Mouse (Mus musculus): Measurements from ENCODE around the gene Inf2.

Gene Inf2

GRCm38 (mm10) chr12:112588426-112589256, at the start of gene Inf2:
Gene Inf2, plus strand, starts transcription at chr12:112588784.
- DNase-seq: peak; percentile 76

GRCm38 (mm10) chr12:112539466-112539965, 49.1 kb upstream of the Inf2 start:
- no peak for DNase-seq

GRCm38 (mm10) chr12:112540321-112540720, 48.3 kb upstream of the Inf2 start:
- no peak for DNase-seq

DNA sequence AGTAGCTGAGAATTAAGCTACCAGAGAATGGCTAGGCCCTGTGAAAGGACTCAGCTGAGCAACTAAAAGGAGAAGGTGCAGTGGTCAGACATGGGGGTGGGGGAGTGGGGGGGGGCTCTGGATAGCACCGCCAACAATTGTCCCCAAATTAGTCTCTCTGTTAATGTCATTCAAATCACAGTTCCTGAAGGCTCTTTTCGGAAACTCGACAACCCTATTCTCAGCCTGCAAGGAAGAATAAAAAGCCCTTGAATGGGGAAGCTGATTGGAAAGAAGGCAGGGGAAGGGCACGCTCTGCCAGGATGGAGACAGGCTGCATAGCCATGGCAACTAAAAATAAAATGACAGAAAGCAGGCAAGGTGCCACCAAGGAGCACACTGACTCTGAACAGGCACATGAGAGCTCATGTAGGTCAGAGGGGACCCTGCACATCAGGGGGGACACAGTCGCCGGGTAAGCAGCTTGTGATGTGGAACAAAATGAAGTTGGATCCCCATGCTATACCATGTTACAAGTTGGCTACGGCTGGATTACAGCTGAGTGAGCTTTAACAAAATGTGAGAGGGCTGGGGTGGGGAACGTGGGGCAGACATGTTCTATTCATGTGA, 47.0 kb upstream of the Inf2 start:
- no peak for DNase-seq

- DNase-seq: peak; percentile 64
Observed at GRCm38 (mm10) chr12:112542257-112542919, 46.2 kb upstream of the Inf2 start.

DNA sequence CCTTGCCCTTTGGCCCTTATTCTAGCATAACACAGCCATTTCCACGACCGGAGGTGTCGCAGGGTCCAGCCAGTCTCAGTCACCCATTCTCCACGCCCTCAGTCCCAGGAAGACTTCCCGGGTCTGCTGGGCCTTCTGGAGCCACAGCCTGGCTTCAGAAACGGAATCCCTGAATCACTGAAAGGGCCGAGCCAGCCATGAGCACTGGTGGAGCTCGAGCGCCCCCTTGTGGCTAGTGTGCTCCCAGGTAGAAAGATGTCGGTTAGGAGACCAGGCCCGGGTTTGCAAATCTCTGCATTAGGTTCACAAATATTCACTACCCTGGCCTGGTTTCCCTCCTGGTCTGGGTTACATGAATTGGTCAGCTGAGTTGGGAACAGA, 45.7 kb upstream of the Inf2 start:
- DNase-seq: peak; percentile 80

- DNase-seq: no peak
Observed at GRCm38 (mm10) chr12:112543941-112544340, 44.6 kb upstream of the Inf2 start.

- DNase-seq: no peak
Observed at GRCm38 (mm10) chr12:112544946-112545701, 43.5 kb upstream of the Inf2 start.

DNA sequence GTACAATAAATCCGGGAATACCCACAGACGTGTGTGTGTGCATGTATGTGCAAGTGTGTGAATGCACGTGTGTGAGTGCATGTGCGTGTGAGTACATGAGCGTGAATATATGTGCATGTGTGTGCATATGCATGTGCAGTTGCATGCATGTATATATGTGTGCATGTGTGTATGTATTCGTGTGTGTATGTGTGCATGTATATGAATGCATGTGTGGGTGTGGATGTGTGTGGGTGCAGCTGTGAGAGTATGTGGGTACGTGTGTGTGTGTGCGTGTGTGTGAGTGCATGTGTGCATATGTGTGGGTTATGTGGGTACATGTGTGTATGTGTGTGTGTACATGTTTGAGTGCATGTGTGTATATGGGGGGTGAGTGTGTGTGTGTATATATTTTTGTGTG, 42.5 kb upstream of the Inf2 start:
- no peak for DNase-seq

DNA sequence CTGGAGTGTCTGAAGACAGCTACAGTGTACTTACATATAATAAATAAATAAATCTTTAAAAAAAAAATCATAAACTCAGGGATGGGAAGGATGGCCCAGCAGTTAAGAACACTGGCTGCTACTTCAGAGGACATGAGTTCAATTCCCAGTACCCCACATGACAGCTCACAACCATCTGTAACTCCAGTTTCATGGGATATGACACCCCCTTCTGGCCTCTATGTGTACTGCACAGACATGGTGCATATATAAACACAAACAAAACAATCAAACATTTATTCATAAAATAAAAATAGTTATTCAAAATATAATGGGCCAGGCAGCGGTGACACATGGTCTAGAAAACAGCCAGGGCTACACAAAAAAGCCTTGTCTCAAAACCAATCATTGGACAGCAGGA, 39.3 kb upstream of the Inf2 start:
- no peak for DNase-seq

- peak; percentile 72 for DNase-seq
Observed at GRCm38 (mm10) chr12:112551861-112552375, 36.7 kb upstream of the Inf2 start.

DNA sequence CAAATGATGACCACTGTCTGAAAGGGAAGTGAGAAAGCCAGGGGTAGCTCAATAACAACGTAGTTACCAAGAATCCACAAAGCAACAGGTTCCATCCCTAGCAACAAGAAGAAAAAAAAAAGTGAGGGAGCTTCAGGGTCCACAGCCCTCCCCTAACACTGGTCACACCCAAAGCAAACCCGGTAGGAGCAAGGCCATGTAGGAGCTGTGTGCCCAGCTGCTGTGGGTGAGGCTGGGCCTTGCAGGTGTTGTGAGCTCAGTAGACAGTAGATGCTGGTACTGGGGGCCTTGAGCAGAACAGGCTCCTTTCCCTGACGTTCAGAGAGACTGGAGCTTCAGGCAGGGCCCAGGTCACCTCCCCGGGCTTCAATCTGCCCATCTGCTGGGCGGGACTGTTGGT, 36.1 kb upstream of the Inf2 start:
- no peak for DNase-seq

DNA sequence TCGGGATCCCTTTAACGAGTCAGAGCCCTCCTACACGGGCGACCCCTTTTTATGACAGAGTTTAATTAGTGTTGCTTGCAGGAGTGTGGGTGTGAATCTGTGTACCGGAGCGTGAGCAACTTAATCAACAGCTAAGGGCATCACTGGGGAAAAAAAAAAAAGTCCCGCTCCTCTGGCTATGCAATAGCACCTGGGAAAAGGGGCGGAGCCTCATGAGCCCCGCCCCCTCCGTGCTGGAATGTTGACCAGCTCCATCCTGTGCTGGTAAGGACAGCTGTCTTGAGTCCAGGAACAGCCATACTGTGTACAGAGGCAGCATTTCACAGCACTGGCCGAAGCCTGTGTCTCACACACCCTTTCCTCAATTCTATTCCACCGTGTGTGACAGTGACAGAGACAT, 33.7 kb upstream of the Inf2 start:
- DNase-seq: peak; percentile 72

DNA sequence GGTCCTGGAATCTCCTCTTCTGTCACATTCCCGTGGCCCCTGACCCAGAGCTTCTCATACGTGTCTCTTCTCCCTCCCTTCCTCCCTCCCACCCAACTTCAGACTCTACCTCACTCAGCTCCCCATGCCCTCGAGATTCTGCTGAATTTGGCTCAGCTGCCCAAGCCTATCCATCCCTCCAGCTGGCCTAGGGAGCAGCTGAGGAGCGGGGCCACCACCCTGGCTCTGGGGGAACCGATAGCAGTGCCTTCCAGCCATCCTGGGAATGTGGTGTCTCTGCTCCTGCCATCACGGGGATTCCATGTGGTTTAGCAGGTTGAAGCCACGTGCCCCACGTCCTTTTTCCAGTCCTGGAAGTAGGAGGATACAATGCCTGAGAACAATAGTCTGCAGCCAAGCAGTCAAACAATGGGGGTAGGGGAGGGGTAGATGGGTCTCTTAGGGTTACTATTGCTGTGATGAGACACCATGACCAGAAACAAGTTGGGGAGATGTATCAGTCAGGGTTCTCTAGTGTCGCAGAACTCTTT, 32.0 kb upstream of the Inf2 start:
- DNase-seq: no peak

GRCm38 (mm10) chr12:112557219-112557618, 31.4 kb upstream of the Inf2 start:
- no peak for DNase-seq

- peak; percentile 27 for DNase-seq
Observed at GRCm38 (mm10) chr12:112559231-112559630, 29.4 kb upstream of the Inf2 start.

GRCm38 (mm10) chr12:112559671-112560070, 28.9 kb upstream of the Inf2 start:
- DNase-seq: peak; percentile 34

- DNase-seq: peak; percentile 27
Observed at GRCm38 (mm10) chr12:112560176-112560797, 28.3 kb upstream of the Inf2 start.

DNA sequence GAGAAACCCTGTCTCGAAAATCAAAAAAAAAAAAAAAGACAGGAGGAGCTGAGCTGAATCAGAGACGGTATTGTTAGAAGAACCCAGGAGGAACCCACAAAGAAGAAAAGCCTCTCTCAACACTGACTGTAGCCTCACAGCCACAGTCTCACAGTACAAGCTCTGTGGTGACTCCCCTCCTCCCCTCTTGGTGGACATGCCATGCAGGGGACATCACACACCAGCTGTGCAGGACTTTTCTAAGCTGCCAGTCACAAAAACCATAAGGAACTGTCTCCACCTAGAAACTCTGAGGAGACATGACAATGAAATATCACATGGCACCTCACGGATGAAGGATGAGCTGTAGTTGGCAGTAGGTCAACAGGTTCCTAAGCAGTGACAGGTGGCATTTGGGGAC, 27.4 kb upstream of the Inf2 start:
- DNase-seq: no peak

DNA sequence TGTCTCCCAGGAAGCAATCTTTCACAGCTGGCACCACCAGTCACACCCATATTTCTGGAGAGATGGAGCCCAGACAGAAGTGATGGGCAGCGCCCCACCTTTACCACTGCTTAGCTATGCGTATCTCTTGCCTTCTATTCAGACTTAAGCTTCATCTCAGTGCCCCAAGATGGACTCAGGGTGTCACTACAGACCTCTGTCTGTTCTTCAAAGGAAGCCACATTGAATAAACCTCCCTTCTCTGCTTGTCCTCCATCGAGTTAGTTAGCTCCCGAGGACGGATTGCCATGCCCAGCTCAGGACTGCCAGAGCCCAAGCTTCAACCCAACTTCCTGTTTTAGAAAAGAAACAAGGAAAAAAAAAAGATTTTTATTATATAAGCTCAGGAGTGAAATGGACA, 26.1 kb upstream of the Inf2 start:
- DNase-seq: no peak

DNA sequence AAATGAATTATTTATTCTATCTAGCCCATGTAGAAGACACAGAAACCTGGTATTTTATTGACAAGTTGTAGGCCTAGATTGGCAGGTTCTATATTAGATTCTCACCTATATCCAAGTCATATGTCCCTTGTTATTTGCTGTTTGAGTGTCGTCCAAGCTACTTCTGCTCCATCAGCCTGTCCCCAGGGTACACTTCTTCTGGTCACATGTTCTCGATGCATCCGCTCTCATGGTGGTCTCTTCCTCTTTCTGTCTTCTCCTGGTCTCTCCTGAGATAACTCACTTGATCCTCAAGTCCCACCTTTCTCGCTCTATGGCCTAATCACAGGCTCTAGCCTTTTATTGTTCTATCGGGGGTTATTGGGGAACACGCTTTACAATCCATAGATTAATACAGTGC, 25.6 kb upstream of the Inf2 start:
- DNase-seq: no peak

- DNase-seq: no peak
Observed at GRCm38 (mm10) chr12:112570160-112570559, 18.4 kb upstream of the Inf2 start.
